Mouse (Mus musculus): ENCODE measurements around the gene Cdhr1.

DNA sequence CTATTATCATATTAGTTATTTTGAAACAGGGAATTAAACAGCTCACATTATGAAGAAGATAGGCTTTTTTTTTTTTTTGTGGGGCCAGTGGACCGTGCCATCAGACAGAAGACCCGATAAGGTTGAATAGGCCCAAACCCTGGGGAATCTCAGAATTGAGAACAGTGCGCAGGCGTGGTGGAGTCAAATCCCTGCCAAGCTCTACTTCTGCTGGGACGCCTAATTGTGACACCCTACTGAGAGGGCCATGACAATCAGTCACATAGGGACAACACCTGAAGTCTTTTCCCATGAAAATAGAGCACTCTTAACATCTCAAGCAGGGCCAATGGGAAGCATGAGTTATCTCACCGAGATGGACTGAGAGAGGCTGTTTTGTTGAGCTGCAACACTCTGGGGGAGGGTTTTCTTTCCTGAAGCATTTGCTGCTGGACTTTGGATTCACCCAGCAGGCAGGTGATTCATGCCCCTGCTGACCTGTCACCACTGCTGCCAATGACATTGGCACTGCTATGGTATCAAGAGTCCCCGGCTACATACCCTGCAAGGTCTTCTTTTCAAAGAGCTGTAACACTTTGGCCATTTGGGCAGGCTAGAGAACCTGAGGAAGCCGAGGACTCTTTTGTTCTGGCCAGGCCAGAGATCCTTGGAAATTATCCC is 41.0 kb upstream of the Cdhr1 start:
- TF ChIP-seq CTCF (IDR thresholded peaks at IDR 0.05; ENCODE audit: borderline replicate concordance, control insufficient read depth, extremely low read depth, insufficient read depth, low read length, poor library complexity) (no peak), POLR2A (IDR thresholded peaks at IDR 0.05; ENCODE audit: control insufficient read depth, extremely low read depth, insufficient read depth, low read length, poor library complexity) (no peak)

All from thymus, adult 2 months (tissue).